Mouse (Mus musculus): Measurements from ENCODE around the gene Slc24a4. TPM values are rescaled to one million over a fixed set of nuclear protein-coding genes. Genes with fewer than 3 reads are reported as not detected.
A peak's percentile ranks its signal among the peaks of the same experiment; 100 is the strongest.

The Slc24a4 gene
- total and polyA plus RNA-seq, 3 experiments = 0.23 to 0.69 (median 0.34) TPM

GRCm38 (mm10) chr12:102252525-102252924, 124.0 kb downstream of the Slc24a4 start:
- no peak overlapping the region for H3K4me3 ChIP-seq (replicated peaks in 1 of 3; ENCODE audit: low read depth in 2 of 3, low read length in 2 of 3, poor library complexity in 1 of 3)
- dilution Hi-C loops (cut with MboI; ENCODE audit: extremely low pct_ligation_motif_present, extremely low pct_unique_long_range_greater_than_20kb, low sequenced_read_pairs) = no loop called here
- H3K36me3 ChIP-seq (replicated peaks in 1 of 2; ENCODE audit: control insufficient read depth in 1 of 2, insufficient read depth in 1 of 2, low read length in 1 of 2) = no peaks in the 10 kb centered on the region
- DNase-seq (ENCODE audit: extremely low read depth) = peak; percentile 10
- in situ Hi-C loops (cut with MboI; ENCODE audit: low pct_ligation_motif_present, low pct_unique_long_range_greater_than_20kb, low sequenced_read_pairs) = no loop called here
- H3K9ac ChIP-seq (ENCODE audit: insufficient read depth, low read depth) = no peak overlapping the region
- no peak overlapping the region for H3K4me2 ChIP-seq (ENCODE audit: insufficient read depth, low read depth, poor library complexity, severe bottlenecking)
- H3K27me3 ChIP-seq (replicated peaks) = no peaks in the 10 kb centered on the region
- TF ChIP-seq EP300 (IDR thresholded peaks at IDR 0.05; ENCODE audit: low read length) (peak; percentile 33), ZNF384 (IDR thresholded peaks at IDR 0.05; ENCODE audit: low read depth, low read length) (0 out of 2 replicates have a peak, but pooled peaks have one; percentile 26), ZC3H11A (IDR thresholded peaks at IDR 0.05; ENCODE audit: low read depth, low read length) (no peak), SIN3A (IDR thresholded peaks at IDR 0.05; ENCODE audit: low read length) (no peak), JUN (IDR thresholded peaks at IDR 0.05; ENCODE audit: insufficient read depth, low read depth, low read length) (no peak), POLR2A (IDR thresholded peaks at IDR 0.05; ENCODE audit: low read depth, low read length) (no peak)
- H3K79me2 ChIP-seq (replicated peaks; ENCODE audit: control insufficient read depth, extremely low read depth, insufficient read depth, poor library complexity, severe bottlenecking) = no peaks in the 10 kb centered on the region
- no peak overlapping the region for H3K27ac ChIP-seq (ENCODE audit: insufficient read depth, low read depth)
- peaks cover 0 to 19% of the 10 kb centered on the region in 2 experiments; a peak in 3 of 4 replicates for H3K4me1 ChIP-seq (ENCODE audit: control insufficient read depth in 1 of 2, insufficient read depth in 2 of 2)
- no peaks in the 10 kb centered on the region for H3K9me3 ChIP-seq (replicated peaks; ENCODE audit: low read length)

GRCm38 (mm10) chr12:102255012-102255411, 126.5 kb downstream of the Slc24a4 start:
- no peak overlapping the region for H3K4me2 ChIP-seq (ENCODE audit: insufficient read depth, low read depth, poor library complexity, severe bottlenecking)
- H3K27me3 ChIP-seq (replicated peaks) = no peaks in the 10 kb centered on the region
- dilution Hi-C loops (cut with MboI; ENCODE audit: extremely low pct_ligation_motif_present, extremely low pct_unique_long_range_greater_than_20kb, low sequenced_read_pairs) = no loop called here
- H3K4me3 ChIP-seq (replicated peaks in 1 of 3; ENCODE audit: low read depth in 2 of 3, low read length in 2 of 3, poor library complexity in 1 of 3) = no peak overlapping the region
- H3K9me3 ChIP-seq (replicated peaks; ENCODE audit: low read length) = no peaks in the 10 kb centered on the region
- DNase-seq (ENCODE audit: extremely low read depth) = no peak
- peak; percentile 15 for TF ChIP-seq RAD21 (IDR thresholded peaks at IDR 0.05; ENCODE audit: low read depth, low read length)
- TF ChIP-seq ZMIZ1 (IDR thresholded peaks at IDR 0.05; ENCODE audit: low read depth, low read length) = no peak
- peak; percentile 28; the same call in 1 of the 2 replicates for TF ChIP-seq SMC3 (IDR thresholded peaks at IDR 0.05; ENCODE audit: low read depth, low read length)
- peak in 1 of 2 experiments; percentile 31; a peak in 2 of 4 replicates for TF ChIP-seq CTCF (conservative IDR thresholded peaks at IDR 0.05 in 1 of 2, IDR thresholded peaks at IDR 0.05 in 1 of 2; ENCODE audit: low read depth in 2 of 2, low read length in 2 of 2)
- peaks cover 0 to 15% of the 10 kb centered on the region in 2 experiments; a peak in 2 of 4 replicates for H3K4me1 ChIP-seq (ENCODE audit: control insufficient read depth in 1 of 2, insufficient read depth in 2 of 2)
- H3K27ac ChIP-seq (ENCODE audit: insufficient read depth, low read depth) = no peak overlapping the region
- in situ Hi-C loops (cut with MboI; ENCODE audit: low pct_ligation_motif_present, low pct_unique_long_range_greater_than_20kb, low sequenced_read_pairs) = no loop called here
- H3K9ac ChIP-seq (ENCODE audit: insufficient read depth, low read depth) = no peak overlapping the region
- H3K79me2 ChIP-seq (replicated peaks; ENCODE audit: control insufficient read depth, extremely low read depth, insufficient read depth, poor library complexity, severe bottlenecking) = no peaks in the 10 kb centered on the region
- no peaks in the 10 kb centered on the region for H3K36me3 ChIP-seq (replicated peaks in 1 of 2; ENCODE audit: control insufficient read depth in 1 of 2, insufficient read depth in 1 of 2, low read length in 1 of 2)

GRCm38 (mm10) chr12:102258522-102259112, 130.1 kb downstream of the Slc24a4 start:
- Histone ChIP-seq H3K9ac (ENCODE audit: insufficient read depth, low read depth) (no peak overlapping the region), H3K4me3 (replicated peaks in 1 of 3; ENCODE audit: low read depth in 2 of 3, low read length in 2 of 3, poor library complexity in 1 of 3) (no peak overlapping the region), H3K36me3 (replicated peaks in 1 of 2; ENCODE audit: control insufficient read depth in 1 of 2, insufficient read depth in 1 of 2, low read length in 1 of 2) (no peaks in the 10 kb centered on the region), H3K27ac (ENCODE audit: insufficient read depth, low read depth) (no peak overlapping the region), H3K9me3 (replicated peaks; ENCODE audit: low read length) (no peaks in the 10 kb centered on the region), H3K27me3 (replicated peaks) (no peaks in the 10 kb centered on the region), H3K4me1 (ENCODE audit: control insufficient read depth in 1 of 2, insufficient read depth in 2 of 2) (no peaks in the 10 kb centered on the region), H3K4me2 (ENCODE audit: insufficient read depth, low read depth, poor library complexity, severe bottlenecking) (no peak overlapping the region), H3K79me2 (replicated peaks; ENCODE audit: control insufficient read depth, extremely low read depth, insufficient read depth, poor library complexity, severe bottlenecking) (no peaks in the 10 kb centered on the region)
- dilution Hi-C loops (cut with MboI; ENCODE audit: extremely low pct_ligation_motif_present, extremely low pct_unique_long_range_greater_than_20kb, low sequenced_read_pairs) (no loop called here), in situ Hi-C loops (cut with MboI; ENCODE audit: low pct_ligation_motif_present, low pct_unique_long_range_greater_than_20kb, low sequenced_read_pairs) (no loop called here)
- DNase-seq (ENCODE audit: extremely low read depth) = no peak
- TF ChIP-seq CHD1 (IDR thresholded peaks at IDR 0.05; ENCODE audit: low read depth, low read length) = no peak
- TF ChIP-seq TBP (conservative IDR thresholded peaks at IDR 0.05; ENCODE audit: low read depth, low read length) = no peak
- TF ChIP-seq USF2 (conservative IDR thresholded peaks at IDR 0.05; ENCODE audit: low read depth, low read length) = no peak
- TF ChIP-seq USF1 (IDR thresholded peaks at IDR 0.05; ENCODE audit: low read depth, low read length) = no peak
- TF ChIP-seq RAD21 (IDR thresholded peaks at IDR 0.05; ENCODE audit: low read depth, low read length) = no peak
- no peak for TF ChIP-seq MXI1 (IDR thresholded peaks at IDR 0.05; ENCODE audit: low read depth, low read length)
- no peak for TF ChIP-seq POLR2AphosphoS2 (IDR thresholded peaks at IDR 0.05; ENCODE audit: low read depth, low read length)
- no peak for TF ChIP-seq MAX (IDR thresholded peaks at IDR 0.05; ENCODE audit: low read length)
- no peak for TF ChIP-seq ELF1 (IDR thresholded peaks at IDR 0.05; ENCODE audit: low read depth, low read length)
- TF ChIP-seq NELFE (IDR thresholded peaks at IDR 0.05; ENCODE audit: low read depth, low read length) = no peak
- no peak for TF ChIP-seq MEF2A (IDR thresholded peaks at IDR 0.05; ENCODE audit: borderline replicate concordance, low read depth, low read length)
- no peak for TF ChIP-seq HCFC1 (IDR thresholded peaks at IDR 0.05; ENCODE audit: low read depth, low read length)
- no peak for TF ChIP-seq ZKSCAN1 (IDR thresholded peaks at IDR 0.05; ENCODE audit: borderline replicate concordance, low read depth, low read length)
- no peak for TF ChIP-seq SIN3A (IDR thresholded peaks at IDR 0.05; ENCODE audit: low read length)
- TF ChIP-seq JUN (IDR thresholded peaks at IDR 0.05; ENCODE audit: insufficient read depth, low read depth, low read length) = no peak
- no peak for TF ChIP-seq IRF4 (IDR thresholded peaks at IDR 0.05; ENCODE audit: low read depth, low read length)
- no peak for TF ChIP-seq UBTF (IDR thresholded peaks at IDR 0.05; ENCODE audit: low read depth, low read length)
